Mouse (Mus musculus) 3134 (cell line): ENCODE data around the gene Arhgdib.
"Not testable (repeated sequence)": the region's sequence is repeated elsewhere in the genome, so short reads cannot be mapped to it uniquely, and the experiment has no call there.

ENCODE experiments used
- DNase-seq: peaks from one replicate; pipeline ENCODE4 v3.0.0-alpha.2; 2011; ENCODE audit warnings: low spot score; ENCODE audit not compliant: insufficient read length; ENCODE audit errors: extremely low read depth

Arhgdib gene

GRCm38 (mm10) chr6:136894532-136895339 lies 47.0 kb downstream of the Arhgdib start:
- no peak for DNase-seq

GRCm38 (mm10) chr6:136892002-136892401 lies 49.7 kb downstream of the Arhgdib start:
- no peak for DNase-seq

DNA sequence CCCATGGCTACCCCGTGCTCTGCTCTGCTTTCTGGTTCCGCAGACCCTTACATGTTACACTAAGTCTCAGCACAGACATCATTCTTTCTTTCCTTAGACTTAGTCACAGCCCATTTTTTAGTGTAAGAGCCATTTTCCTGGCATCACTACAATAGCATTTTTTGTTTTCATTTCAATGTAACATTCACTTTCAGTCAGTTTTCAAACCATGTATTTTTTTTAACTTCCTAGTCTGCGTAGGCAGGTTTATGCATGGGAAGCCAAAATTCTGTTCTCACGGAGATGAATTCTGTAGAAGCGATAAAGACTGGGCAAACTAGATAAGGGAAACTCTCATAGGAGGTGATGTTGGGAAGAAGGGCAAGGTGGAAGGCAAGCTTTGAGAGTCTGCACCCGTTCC lies 52.1 kb downstream of the Arhgdib start:
- DNase-seq, result no peak

GRCm38 (mm10) chr6:136889067-136889466 lies 52.6 kb downstream of the Arhgdib start:
- no peak for DNase-seq

DNA sequence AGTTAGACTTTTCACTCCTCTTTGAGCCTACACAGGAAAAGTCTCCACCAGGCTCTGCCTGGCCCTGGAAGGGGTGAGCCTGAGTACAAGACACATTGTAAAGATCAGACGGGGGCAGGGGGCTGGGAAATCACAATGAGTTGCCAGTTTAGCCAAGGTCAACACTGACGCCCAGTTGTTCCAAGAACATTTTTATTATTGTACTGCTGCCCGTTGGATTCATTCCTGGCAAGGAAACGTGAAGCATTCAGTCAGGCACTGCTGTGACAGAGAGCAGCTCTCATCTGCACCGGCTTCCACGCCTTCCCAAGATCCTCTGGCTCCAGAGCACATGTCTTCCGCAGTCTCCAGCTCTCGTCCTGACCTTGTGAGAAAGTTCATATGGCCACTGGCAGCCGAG lies 53.8 kb downstream of the Arhgdib start:
- no peak for DNase-seq

GRCm38 (mm10) chr6:136884766-136885165 lies 56.9 kb downstream of the Arhgdib start:
- DNase-seq, result not testable (repeated sequence)

GRCm38 (mm10) chr6:136883961-136884360 lies 57.7 kb downstream of the Arhgdib start:
- DNase-seq, result no peak

- DNase-seq, result no peak
Measured at GRCm38 (mm10) chr6:136883431-136883915, 58.2 kb downstream of the Arhgdib start.

GRCm38 (mm10) chr6:136881678-136882077 lies 60.0 kb downstream of the Arhgdib start:
- no peak for DNase-seq

GRCm38 (mm10) chr6:136875670-136876069 lies 66.0 kb downstream of the Arhgdib start, which contains the start of gene Mgp:
Gene Mgp (minus strand): TSS chr6:136875823.
- DNase-seq, result peak; percentile 69

DNA sequence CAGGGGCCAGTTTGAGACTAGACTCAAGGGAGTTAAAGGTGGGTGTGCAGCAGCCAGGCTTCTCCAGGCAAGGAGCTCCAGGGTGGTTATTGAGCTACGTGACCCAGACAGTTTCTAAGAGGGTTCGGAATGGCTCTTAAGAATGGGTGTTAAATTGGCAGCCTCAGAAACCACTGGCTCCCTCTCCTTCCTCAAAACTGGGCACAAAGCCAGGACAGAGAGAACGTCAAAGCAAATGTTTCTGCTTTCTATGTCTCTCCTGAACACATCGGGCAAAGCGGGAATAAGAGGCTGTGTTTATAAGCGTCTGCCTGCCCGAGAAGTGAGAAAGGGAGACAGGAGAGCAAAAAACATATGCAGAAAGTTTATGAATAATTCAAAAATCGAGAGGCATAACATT lies 67.1 kb downstream of the Arhgdib start:
- DNase-seq, result no peak
